Mouse (Mus musculus): ENCODE data around the gene Kank4.
"Not testable (repeated sequence)": the region's sequence is repeated elsewhere in the genome, so short reads cannot be mapped to it uniquely, and the experiment has no call there.

The Kank4 gene

DNA sequence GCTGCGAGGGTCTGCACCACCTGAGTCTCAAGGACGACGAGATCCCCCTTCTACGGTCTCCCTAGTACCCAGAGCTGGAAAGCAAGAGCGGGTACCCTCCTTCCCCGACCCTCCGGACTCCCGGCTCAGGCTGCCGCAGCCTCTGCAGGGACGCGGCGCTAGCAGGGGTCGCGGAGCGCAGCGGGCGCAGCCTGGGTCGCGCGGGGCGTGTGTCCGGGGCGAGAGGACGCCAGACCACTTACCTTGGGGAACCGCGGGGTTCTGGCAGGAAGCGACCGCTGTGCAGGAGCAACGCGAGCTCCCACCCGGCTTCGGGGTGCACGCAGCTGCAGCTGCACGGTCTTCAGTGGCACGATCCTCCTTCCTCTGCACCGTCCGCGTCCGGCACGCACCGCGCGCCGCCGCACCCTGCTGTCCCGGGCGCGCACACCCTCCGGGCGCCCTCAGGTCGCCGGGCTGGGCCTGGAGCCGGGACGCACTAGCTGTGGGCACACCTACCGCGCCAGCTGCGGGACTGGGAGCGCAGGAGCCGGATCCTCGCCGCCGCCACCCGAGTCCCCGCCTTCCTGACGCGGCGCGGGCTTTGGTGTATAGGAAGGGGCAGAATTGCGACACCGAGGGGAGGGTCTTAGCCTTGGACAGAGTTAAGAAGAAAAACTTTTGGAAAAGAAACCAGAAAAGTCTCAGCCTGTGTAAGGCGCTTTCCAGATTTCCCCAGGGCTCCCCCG is at the start of gene Kank4:
TSS of gene Kank4 (minus strand) at position 354 of the 728 bp plus-strand sequence.
- DNase-seq (ENCODE audit: low spot score in 2 of 2), result peak in 1 of 2 experiments; percentile 15

DNA sequence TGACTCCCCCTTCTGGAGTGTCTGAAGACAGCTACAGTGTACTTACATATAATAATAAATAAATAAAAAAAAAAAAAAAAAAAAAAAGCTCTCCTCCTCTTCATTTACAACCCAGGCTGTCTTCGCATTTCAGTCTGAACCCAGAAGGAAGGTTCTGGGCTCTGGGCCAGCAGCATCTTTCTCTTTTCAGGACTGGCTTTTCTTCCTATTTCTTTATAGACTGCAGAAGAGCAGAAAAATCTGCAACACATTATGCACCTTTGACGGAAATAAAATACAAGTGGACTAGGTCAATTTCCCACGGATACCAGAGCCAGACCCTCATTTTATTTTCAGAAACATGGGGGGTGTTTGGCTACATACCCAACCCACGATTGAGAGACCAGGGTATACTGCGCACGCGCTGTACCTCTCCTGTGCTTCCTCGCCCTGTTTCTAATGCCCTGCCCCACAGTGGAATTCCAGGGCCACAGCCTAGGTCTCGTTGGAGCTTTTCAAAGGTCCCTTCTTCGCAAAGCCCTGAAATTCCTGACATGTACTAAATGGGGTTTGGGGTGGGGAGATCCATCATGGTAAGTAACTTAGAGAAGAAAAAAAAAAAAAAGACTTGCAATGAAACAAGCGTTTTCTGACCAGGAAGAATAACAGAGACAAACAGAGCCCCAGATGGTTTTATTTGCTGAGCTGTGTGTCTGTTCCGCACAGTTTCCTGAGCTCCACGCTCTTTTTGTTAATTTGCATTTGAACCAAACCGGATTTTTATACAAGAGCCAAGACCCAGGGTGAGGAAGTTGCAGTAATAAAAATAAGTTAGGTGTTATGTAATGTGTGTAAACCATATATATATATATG is 48.3 kb upstream of the Kank4 start:
- DNase-seq (ENCODE audit: low spot score in 2 of 2), result peak in 1 of 2 experiments; percentile 18

DNA sequence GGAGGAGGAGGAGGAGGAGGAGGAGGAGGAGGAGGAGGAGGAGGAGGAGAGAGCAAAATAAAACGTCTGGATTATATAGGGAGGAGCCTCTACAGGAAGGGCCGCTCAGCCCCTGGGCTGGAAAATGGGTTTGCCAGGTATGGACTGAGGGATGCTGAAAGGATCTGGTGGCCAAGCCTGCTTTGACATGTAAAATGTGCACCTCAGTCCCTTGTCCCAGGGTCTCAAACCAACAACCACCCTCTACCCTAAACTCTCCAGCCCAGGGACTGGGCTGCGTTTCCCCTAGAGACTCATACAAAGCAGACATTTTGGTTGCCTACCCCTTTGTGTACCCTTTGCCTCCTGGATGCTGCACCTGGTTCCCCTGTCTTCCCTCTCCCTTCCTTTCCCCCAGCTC is 47.2 kb upstream of the Kank4 start:
- DNase-seq (ENCODE audit: low spot score in 2 of 2), result no peak

DNA sequence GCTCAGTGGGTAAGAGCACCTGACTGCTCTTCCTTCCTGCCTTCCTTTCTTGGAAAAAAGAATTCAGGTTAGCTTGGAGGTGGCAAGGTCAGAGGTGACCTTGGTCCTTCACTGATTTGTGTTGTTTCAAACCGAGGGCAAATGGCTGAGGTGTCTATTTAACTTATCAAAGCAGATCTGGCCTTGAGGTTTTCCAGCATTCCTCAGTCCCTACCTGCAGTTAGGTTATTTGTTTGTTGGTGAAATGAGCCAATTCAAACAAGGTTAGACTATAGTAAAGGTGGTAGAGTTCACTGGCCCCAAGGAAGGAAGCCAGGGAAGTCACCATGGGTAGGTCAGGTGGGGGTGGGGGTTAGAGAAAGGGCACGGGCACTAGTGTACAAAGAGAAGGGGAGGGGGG is 46.8 kb upstream of the Kank4 start:
- no peak for DNase-seq (ENCODE audit: low spot score in 2 of 2)

DNA sequence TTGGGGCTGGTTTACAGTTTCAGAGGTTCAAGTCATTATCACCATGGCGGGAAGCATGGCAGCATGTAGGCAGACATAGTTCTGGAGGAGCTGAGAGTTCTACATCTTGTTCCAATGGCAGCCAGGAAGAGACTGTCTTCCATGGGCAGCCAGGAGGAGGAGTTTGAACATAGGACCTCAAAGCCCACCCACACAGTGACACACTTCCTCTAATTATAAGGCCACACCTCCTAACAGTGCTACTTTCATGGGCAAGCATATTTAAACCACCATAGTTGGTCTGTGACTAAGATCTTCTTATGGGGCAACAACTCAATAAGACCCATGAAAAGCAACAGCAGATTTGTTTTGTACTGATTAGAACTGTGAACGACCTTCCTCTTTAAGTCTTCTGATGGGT is 46.1 kb upstream of the Kank4 start:
- DNase-seq (ENCODE audit: low spot score in 2 of 2), result no peak

DNA sequence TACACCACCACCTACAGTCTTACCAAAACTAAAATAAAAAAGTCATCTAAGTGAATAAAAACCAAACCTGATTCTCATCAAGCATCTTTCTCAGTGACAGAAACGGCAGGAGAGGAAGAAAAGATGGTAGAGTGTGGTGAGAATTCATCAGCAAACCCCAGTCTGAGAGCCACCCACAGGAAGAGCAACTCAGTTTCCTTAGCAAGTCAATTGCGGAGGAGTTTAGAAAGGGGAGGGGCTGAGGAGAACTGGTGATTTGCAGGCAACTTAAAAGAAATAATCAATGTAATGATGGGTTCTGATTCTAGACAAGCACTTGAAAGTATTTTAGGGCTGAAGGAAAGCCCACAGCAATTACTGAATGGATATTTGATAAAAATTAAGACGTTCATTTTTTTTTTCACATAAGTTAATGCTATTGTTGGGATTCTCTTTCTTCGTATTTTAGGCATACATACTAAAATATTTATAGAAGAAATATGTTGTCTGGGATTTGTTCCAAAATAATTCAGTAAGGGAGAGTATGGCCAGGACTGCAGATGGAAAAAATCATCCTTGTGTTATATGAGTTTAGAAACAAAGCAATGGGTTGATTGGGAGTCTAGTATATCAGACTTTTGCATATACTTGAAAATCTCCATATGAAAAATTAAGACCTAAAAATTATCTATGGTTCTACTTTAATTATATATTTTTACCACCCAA is 41.0 kb upstream of the Kank4 start:
- DNase-seq (ENCODE audit: low spot score in 2 of 2), result no peak

DNA sequence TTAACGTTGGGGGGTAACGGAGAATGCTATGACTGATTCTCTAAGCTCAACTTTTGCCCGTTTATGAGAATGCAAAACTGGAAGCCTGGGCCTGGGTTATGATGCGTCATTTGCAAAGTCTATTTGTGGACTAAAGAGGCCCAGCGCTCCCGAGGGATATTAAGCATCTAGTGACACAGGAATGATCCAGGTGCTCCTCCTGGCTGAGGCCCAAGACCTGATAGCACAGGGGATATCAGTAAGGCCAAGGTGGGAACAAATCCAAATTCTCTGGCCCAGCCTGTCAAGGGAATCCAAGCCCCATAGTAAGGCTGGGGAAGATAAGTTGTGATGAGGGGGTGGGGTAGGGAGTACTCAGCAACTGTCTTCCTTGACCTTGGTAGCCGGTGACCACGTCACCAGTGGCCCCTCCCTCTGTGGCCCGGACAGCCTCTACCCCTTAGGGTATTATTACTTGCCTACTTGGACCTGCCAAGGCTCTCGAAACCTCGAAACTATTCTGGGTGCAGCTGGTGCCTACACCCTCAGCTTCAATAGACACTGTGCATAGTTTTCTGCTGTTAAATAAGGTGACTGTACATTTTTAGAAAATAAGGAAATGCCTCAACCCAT is 39.8 kb upstream of the Kank4 start:
- no peak for DNase-seq (ENCODE audit: low spot score in 2 of 2)

DNA sequence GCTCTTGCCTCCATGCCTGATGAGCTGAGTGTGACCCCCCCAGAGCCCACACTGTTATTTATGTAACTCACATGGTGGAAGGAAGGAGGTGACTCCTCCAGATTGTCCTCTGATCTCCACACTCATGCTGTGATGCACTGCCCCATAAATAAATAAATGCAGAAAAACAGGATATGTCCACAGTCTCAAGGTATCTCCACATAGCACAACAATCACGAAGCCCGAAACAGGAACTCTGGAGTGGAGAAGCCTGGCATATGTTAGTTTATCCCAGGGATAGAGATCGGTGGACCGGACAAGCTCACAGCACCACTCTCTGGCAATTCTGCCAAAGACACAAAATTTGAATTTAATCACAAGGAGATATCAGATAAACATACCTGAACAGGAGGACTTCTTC is 36.6 kb upstream of the Kank4 start:
- DNase-seq (ENCODE audit: low spot score in 2 of 2), result no peak

DNA sequence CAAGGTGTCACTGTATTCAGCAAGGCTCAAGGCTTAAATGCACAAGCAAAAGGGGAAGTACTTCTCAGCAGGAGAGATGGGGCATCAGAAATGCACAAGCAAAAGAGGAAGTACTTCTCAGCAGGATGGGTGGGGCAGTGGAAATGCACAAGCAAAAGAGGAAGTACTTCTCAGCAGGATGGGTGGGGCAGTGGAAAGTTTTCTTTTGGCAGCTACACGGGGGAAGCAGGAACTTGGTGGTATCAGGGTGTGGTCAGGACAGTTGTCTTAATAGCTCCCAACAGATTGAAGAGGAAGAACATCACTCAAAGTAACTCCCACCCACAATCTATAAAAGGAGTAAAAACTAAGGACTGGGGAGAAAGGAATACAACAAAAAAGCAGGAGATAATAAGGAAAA is 33.1 kb upstream of the Kank4 start:
- DNase-seq (ENCODE audit: low spot score in 2 of 2), result not testable (repeated sequence)

DNA sequence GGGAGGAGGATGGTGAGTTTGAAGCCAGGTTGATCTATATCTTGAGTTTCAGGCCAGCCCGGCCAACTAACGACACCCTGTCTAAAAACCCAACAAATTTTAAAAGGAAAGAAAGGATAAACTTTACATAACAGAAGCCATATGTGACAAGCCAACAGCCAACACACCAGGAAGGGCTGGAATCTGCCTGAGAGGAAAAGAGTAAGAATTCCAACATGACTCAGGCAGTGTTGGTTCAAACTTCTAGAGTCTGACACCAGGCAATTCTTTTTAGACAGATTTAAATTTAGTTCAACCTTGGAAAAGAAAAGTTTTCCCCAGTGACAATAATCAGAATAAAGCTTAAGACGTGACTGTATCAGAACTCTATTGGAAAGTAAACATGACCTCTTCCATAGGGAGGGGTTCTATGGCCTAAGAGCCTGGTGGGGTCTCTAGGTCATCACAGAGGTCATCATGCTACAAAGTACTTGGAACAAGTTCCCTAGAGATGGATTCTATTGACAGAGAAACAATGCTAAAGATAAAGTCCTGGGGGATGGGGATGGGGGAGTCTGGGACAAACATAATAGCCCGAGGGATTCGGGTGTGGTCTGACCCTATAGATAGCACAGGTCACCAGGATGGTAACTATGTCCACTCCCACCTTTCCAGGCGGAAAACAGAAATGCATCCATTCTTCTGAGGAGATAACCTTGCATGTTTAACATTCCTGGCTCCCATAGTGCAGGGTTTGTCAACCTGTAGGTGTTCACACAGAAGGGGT is 30.0 kb upstream of the Kank4 start:
- DNase-seq (ENCODE audit: low spot score in 2 of 2), result no peak

DNA sequence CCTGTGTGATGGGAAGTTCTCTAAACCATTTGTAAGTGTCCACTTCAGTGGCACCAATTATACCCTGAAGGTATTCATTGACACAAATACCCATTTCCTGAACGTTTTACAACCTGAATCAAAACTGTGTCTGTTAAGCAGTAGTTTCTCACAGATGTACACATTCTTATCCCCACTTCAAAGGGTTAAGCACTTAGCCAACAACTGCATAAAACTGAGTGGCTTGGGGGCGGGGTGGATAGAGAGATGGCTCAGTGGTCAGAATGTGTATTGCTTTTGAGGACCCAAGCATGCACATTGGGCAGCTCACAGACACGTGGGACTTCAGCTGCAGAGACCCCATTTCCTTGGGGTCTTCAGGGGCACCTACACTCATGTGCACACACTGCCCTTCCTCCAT is 29.1 kb upstream of the Kank4 start:
- DNase-seq (ENCODE audit: low spot score in 2 of 2), result no peak

DNA sequence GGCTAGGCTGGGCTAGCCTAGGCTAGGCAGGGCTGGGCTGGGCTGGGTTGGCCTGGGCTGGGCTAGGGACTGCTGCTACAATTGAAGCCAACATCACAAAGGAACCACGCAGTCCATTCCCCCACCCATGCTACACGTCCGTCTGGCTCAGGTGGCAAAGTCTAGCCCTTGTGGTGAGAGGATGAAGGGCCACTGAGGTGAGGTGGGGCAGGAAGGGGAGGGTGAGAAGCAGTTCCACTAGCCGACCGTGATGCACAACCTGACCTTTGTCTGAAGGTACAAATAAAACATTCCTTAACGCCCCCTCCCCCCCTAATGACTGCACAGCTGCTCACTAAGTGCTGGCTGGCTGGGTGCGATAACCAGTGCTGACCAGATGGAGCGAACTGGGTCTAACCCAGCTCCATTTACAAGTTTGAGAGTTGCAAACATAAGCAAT is 28.4 kb upstream of the Kank4 start:
- no peak for DNase-seq (ENCODE audit: low spot score in 2 of 2)

DNA sequence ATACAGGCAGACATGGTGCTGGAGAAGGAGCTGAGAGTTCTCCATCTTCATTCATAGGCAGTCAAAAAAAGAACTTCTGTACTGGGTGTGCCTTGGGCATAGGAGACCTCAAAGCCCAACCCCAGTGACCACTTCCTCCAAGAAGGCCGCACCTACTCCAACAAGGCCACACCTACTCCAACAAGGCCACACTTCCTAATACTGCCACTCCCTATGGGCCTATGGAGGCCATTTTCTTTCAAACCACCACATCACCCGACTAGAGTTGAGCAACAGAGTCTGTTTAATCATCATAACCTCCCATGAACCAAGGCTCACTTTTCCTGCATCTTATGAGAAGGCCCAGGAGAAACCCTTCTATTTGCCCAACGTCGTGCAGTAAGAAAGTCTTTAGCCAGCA is 27.9 kb upstream of the Kank4 start:
- no peak for DNase-seq (ENCODE audit: low spot score in 2 of 2)

DNA sequence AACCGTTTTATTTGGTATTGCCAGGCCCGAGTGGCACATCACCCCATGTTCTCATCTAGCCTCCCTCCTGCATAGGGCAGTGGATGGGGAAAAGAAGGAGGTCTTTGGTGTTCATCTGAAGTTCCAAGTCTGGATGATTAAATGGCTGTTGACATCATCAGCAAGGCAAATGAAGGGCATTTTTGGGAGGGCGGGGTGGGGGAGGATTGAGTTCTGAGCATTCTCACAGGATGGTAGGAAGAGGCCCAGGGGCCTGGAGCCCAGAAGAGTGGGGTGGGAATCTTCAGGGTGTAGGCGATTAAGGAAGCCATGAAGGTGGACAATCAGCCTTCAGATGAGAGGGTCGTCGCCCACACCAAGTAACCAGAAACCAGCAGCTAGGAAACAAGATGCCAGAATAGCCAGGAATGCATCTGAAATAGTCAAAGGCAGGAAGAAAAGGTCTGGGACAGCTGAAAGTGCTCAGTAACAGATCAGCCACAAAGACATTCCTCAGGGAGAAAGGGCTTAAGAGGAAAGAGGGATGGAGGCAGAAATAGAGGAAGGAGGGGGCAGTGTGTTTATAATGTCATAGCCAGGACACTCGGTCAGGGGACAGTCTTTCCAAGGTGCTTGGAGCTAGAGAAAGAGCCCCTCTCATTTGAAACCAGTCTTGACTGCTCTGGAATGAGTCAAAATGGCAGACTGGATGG is 26.7 kb upstream of the Kank4 start:
- no peak for DNase-seq (ENCODE audit: low spot score in 2 of 2)

DNA sequence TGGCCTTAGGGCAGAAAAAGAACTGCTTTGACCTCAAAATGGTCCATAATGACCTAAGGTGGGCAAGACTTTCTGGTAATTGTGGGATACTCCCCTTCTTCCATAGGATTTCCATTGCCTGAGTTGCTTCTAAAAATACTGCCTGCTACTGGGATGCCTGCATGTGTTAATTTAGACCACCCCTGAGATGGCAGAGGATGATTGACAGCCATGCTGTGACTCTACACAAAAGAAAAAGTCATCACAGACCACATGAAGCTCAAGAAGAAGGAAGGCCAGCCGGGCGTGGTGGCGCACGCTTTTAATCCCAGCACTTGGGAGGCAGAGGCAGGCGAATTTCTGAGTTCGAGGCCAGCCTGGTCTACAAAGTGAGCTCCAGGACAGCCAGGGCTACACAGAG is 23.9 kb upstream of the Kank4 start:
- DNase-seq (ENCODE audit: low spot score in 2 of 2), result not testable (repeated sequence)

DNA sequence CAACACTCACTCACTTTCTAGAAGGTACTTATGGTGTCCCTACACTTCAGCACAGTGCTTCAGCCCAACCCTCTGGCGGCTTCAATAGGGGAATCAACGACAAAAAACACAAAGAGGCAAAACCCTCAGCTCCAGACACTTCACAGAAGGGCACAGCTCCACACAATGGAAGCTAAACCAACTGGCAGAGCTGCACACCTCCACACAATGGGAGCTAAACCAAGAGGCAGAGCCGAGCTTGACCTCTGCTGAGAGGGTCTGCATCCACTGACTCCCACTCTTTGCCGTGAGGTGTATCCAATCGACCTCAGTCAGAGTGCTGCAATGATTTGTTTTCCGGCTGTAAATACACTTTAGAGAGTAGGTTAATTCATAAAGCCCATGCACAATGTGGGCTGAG is 23.2 kb upstream of the Kank4 start:
- no peak for DNase-seq (ENCODE audit: low spot score in 2 of 2)

DNA sequence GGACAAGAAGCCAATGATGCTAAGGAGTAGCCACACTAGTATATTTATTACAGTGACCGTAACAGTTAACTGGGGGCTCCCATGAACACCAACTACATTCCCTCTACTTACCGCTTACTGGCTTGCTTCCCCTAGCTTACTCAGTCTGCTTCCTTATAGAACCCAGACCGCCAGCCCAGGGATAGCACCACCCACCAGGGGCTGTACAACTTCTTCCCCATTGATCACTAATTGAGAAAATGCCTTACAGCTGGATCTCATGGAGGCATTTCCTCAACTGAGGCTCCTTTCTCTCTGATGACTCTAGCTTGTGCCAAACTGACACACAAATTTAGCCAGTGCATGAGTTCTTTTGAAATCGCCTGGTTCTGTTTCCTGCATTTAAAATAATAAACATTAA is 21.6 kb upstream of the Kank4 start:
- DNase-seq (ENCODE audit: low spot score in 2 of 2), result no peak

DNA sequence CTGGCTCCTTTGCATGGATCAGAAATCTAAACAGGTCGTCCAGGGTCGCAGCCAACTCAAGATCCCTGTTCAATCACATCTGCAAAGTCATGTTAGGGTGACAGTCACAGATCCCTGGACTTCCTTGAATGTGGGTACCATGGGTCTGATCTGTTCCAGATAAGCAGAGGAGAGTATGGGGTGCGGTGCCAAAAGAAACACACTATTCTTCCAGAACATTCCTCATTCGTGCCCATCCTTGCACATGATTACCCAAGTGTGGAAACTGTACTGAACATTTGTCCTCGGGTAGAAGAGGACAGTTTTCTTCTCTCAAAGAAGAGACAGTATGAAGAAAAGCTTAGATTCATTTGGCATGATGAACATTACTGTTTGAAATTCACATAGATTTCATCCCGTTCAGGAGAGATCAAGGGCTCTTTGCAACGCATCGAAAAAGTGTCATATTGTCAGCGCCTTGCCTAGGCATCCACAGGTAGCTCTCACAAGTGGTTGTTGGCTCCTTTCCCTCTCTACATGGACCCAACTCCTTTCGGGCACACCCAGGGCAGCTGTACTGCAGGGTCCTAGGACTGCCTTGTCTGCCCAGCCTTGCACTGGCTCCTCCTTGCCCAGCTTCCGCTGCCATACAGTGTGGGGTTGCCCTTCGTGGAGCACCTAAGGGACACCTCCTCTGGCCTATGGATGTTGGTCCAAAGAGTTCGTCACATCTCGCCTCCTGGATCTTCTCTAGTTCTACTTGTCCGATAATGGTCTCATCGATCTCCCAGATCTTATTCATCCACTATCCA is 20.6 kb upstream of the Kank4 start:
- no peak for DNase-seq (ENCODE audit: low spot score in 2 of 2)

DNA sequence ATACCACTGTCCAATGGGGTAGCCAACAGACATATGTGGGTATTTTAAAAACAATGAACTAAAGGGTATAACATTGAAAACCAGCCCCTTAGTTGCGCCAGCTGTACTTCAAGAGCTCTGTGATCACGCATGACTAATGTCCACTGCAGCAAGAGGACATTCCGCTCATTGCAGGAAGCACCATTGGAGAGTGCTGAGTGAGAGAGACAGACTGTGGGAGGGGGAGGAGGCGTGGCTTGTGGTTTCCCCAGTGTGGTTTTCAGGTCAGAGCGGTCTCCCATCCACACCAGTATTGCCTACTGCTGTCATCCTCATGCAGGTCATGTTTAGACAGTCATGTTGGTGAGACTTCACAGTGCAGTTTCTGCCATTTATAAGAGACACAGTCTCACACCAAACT is 19.2 kb upstream of the Kank4 start:
- DNase-seq (ENCODE audit: low spot score in 2 of 2), result no peak

DNA sequence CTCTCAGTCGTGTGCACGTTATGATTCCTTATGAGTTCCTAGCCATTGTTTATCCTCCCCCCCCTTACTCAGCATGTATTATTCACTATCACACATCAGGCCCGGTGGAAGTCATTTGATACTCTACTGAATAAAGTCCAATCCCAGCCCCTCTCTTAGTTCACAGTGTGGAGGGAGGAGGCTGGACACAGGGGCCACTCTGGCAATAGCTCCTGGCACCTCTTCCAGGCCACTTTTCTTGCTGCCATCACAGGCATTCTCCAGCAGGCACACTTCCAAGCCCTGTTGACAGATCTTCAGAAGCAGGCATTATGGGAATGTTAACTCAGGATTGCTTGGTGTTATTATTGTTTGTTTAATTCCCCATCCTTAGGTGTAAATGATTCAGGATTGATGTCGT is 17.4 kb upstream of the Kank4 start:
- no peak for DNase-seq (ENCODE audit: low spot score in 2 of 2)
